Mouse (Mus musculus): ENCODE measurements around the gene Plcb4.

The Plcb4 gene

DNA sequence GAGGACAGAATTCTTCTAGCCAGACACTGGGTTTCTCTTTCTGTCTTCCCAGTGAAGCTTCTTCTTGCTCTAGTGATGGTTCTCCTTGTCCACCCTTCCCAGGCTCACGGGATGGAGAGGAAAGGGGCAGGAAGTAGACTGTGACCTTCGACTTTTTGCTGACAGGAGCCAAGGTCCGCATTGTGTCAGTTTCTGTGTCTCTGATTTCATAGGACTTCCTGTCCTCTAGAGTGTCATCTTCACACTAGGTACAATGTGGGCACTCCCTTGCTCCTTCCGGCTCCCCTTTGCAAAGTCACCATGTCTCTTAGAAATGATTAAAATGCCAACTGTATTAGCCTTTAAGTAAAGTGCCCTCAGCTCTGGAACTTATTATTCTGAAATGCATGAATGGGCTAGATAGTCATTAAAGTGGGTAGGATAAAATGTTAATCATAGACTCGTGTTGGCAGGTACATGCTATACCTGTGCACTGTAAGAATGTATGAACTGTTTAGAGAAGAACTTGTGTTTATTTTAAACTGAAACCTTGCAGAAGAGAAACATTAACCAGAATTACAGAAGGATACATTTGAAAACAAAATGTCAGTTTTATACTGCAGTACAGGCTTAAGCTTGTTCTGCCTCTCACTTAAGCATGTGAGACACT is 152.8 kb downstream of the Plcb4 start:
- DNase-seq (ENCODE audit: low spot score), result no peak

DNA sequence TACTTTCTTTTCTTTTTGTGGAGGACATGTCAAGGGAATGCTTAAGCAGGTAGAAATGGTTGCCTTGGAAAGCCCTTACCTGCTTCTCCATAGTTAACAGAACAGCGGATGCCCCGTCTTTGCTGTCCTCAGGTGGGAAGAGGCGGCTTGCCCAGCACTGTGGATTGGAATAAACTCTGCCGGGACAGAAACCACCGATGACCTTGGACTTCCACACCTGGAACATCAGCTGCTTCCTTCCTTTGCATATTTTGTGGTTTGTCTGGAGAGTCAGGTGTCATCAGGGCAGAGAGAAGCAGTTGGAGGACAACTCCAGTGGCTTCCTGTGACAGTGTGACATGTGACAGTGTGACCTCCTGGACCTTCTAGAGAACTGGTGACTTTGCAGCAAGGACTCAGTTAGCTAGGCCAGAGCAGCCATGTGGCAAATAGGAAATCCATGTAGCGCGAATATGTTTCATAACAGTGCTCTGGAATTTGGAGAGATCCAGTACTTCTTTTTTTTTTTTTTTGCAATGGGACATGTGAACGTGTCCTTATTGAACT is 154.0 kb downstream of the Plcb4 start:
- DNase-seq (ENCODE audit: low spot score), result no peak

DNA sequence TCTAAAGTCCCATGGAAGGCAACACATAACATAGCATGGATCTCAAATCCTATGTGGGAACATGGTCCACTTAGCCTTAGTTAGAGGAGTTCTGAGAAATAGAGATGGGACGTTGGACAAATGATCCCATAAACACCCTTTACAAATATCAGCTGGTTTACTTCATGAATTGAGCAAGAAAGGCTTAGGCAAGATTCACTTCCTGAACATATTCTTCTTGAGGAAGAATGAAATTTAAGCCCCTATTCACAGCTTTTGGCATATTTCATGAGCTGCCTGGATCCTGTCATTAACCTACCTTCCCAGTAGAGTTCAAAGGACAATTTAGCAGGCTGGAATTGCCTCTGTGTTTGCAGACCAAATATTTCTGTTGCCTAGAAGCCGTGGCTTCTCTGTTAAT is 161.9 kb downstream of the Plcb4 start:
- DNase-seq (ENCODE audit: low spot score), result no peak

DNA sequence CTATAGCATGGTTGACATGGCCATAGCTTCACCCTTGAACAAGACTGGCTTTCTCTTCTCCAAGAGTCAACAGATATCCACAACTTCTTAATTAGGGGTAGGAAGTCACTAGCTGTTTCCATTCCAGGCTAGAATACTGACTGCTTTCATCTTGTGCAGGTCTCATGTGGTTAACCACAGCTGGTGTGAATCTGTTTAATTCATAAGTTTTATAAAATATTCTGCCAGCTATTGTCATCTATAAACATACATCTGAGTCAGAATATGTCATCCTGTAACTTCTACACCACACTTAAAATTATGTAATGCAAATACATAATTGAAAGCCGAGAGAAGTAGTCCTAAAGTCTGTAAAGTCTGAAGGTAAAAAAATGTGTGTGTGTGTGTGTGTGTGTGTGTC is 164.9 kb downstream of the Plcb4 start:
- no peak for DNase-seq (ENCODE audit: low spot score)

DNA sequence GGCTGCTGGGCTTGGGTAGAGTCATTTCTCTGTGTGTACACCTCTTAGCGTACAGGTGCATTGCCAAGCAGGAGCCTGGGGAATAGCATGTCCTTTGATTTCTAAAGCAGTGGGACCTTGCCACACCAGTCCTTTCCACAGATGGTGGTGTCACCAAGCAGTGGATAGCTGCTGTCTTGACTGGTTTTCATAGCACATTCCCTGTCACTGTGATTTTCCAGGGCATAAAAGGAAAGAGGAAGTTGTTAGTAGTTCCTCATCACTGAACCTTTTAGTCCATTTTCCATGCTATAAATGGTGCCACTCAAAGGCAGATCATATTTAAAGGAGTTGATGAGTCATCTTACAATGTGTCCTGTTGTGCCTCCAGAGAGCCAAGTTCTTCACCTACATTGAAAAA is 165.9 kb downstream of the Plcb4 start:
- no peak for DNase-seq (ENCODE audit: low spot score)

DNA sequence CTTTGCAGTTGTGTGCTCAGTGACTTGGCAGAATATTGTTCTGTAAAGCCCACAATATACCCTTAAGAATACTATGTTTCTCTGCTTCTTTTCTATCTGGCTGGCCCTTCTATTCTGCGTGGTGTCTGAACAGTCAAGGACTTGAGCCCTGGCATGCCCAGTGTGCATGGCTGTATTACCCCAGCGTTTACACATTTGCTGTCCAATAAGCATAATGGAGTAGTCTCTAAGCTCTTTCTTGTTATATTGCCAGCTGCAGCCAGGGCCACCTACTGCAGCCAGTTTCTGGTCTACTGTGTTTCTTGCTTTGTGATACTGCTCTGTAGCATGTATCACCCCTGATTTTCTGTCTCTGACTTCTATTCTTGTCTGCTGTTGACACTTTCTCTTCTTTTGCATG is 166.8 kb downstream of the Plcb4 start:
- DNase-seq (ENCODE audit: low spot score), result no peak

DNA sequence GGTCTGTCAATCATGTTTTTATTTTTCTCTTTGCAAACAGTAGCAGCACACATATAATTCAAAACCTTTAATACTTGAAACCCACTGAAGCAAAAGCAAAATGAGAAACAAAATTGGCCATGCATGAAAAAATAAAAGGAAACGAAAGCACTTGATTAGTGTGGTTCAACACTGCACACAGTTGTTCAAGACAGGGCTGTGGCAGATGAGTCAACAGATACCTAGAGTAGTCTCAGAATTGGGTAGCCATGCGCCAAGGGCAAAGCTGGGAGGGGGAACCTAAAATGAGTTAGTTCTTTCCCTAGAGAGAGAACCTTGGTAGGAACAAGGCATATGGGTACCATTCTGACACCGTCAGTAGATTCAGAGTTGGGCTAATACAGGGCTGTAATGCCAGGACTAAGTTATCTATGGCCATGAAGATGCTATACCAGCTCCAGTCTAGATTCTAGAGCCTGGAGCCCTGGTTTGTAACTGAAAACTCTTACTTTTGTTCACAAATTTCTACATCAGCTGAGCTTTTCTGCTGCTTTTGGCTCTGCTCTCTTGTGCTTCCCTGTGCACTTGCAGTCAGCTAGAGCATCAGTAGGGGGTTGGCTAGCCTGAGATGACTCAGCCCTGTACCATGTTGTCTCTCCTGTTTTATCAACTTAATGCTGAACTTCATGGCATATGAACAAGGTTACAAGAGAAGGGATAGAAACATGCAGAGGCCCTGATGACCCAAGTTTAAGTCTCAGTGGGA is 168.0 kb downstream of the Plcb4 start:
- DNase-seq (ENCODE audit: low spot score), result no peak

DNA sequence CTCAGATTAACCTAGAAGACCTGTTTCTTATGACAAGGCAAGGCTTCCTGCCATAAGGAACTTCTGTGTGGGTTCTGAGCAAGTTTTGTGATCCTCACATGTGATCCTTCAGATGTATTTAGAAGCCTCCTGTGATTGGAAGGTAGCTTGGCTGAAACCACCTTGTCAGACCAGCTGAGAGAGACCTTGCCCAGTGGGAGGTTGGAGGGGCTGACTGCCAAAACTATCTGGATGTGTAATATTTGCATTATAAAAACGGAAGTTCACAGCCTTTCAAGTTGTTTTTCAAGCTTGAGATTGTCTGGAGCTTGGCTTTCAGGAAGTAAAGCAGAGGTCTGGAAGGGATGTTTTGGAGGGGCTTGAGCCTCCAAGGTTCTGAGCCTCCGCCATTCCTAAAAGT is 169.6 kb downstream of the Plcb4 start:
- DNase-seq (ENCODE audit: low spot score), result no peak

DNA sequence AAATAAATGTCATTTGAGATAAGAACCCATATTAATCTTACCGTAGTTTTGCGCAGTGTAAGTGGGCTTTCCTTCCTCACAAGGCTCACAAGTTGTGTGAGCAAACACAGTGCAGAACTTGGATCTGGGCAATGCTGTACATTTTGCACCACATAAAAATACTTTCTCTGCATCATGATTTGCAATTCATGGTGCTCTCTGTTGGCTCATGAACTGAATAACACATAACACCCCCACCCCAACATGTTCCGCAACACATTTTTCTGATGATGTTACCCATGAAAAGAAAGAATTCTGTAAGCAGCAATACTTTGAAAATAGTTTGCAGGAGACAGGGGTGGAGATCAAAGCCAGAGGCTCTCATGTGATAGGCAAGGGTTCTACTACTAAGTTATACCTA is 174.9 kb downstream of the Plcb4 start:
- no peak for DNase-seq (ENCODE audit: low spot score)

DNA sequence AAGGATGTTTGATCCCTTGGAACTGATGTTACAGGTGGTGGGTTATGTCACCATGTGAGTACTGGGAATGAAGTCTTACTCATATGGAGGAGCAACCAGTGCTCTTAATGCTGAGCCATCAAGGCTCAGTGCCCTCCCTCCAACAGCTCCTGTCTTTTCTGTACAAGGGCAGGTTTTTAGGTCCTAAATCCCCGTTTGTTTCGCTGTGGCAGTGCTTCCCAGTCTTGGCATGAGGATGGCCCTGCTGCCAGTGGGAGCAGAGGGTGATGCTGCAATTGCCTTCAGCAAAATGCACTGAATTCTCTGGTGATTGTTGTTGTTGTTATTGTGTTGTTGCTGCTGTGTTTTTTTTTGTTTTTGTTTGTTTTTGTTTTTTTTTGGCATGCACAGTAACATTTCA is 175.6 kb downstream of the Plcb4 start:
- no peak for DNase-seq (ENCODE audit: low spot score)

DNA sequence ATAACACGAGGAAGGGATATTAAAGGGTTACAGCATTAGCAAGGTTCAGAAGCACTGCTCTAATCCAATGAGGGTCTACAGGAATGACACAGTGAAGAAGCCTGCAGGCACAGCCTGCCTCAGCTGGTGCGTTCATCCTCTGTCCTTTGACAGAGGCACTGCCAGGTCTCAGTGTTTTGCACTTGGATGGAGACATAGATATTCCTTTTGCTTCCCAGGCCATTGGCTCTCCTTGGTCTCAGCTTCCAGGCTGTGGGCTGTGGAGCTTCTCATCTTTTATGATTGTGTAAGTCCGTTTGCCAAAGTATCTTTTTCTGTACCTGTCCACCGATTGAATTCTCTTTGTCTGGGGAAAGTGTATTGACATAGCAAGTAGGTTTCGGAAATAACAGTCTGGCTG is 177.1 kb downstream of the Plcb4 start:
- DNase-seq (ENCODE audit: low spot score), result no peak

DNA sequence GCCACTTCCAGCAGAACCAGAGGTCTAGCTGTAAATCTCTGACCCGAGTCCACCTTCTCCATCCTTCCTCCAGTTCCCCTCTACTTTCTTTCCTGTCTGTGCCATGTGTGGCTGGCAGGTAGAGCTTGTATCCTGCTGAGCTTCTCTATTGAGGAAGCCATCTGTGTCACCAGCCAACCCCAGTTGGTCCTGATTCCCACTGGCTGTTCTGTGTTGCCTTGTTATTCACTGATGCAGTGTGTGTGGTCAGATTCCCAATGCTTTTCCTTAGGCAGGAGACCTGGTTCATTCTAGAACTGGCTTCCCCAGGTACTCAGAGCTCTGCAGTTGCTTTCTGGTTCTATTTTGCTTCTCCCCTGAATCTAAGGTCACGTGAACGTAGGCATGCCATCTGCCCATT is 177.6 kb downstream of the Plcb4 start:
- DNase-seq (ENCODE audit: low spot score), result no peak

DNA sequence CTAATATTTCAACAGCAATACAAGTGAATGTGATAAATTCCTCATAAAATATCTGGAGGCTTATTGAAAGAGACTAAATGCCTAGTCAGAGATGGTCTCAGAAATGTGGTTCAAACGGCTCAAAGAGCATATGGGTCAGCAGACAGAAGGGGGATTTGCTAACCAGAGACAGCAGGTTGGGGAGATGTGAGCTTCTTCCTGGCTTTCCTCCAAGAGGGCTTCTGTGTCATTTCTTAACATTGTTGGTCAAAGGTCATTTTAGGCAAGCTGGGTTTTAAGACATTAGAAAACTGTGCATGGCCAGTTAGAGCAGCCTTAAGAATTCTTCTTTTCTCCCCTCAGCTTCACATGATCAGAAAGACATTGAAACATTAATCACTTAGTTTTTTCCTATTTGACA is 178.9 kb downstream of the Plcb4 start:
- DNase-seq (ENCODE audit: low spot score), result no peak

DNA sequence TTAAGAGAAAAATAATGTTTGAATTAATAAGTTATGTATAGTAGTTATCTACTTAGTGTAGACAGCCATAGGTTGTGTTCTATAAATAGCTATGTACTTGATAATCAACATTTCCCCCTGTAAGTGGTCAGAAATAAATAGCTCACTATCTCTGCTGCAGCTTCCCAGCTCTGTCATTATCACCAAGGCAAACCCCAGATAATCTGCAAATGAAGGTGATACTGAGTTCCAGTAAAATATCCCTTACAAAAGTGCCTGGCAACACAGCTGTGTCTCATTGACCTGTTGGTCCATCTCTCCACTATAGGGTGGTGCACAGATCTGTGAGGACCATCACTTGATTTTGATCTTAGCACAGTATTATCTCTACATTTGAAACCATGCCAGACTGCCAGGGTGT is 179.3 kb downstream of the Plcb4 start:
- no peak for DNase-seq (ENCODE audit: low spot score)

DNA sequence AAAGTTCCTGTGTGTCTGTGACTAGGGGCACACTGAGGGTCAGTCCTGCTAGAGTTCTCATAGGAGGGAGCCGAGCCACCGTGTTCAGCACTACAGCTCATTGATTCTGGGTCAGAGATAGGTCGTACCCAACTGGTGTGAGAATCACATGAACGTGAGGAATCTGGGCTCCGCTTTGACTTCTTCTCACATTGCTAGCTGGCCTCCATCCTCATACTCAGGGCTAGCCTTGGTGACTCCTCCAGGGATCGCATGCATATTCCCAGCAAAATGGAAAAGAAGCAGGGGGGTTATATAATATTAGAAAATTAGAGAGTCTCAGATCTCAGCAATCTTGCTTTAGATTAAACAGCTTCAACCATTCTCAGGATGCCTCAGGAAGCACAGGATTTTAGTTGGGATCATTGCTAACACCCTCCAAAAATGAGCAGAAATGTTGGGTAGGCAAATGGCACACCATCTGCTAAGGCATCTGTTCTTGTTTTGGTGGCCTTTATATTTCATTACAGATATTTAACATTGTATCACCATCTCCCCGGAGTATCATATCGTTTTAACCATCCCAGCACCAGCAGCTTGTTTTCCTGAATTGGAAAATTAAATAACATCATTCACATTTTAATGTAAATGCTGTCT is 180.0 kb downstream of the Plcb4 start:
- DNase-seq (ENCODE audit: low spot score), result no peak

DNA sequence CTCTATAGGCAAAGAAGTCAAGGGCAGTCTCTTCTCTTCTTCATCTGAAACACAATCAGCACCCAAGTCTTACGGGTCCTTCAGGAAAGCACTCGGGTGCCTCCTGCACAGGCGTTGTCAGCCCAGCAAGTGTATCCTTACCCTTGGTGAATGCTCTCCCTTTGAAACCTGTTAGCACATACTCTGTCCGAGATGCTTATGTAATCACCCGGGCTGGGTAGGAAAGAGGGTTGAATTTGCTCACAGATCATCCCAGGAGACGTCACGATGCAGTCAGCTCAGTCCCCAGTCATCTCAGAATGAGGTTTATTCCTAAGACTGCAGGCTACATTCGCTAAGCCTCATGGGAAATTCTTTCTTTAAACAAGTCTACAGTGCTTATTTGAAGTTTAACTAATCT is 184.9 kb downstream of the Plcb4 start:
- no peak for DNase-seq (ENCODE audit: low spot score)

DNA sequence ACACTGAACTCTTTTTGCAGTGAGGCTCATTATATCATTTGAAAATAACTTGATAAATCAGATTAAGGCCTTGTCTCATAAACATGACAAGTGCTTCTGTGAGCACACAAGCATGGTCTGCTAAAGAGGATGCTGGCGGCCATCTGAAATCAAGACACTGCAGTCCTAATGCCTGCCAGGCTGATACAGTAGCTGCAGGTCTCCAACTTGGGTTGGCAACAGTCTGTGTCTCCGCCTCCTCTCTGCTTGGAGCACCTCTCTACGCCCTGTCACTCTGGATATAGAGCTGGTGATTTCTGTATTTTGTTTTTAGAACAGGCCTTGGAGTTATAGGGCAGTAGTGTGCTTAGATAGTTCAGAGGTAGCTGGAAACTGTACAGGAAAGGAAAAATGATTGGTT is 188.1 kb downstream of the Plcb4 start:
- DNase-seq (ENCODE audit: low spot score), result no peak

DNA sequence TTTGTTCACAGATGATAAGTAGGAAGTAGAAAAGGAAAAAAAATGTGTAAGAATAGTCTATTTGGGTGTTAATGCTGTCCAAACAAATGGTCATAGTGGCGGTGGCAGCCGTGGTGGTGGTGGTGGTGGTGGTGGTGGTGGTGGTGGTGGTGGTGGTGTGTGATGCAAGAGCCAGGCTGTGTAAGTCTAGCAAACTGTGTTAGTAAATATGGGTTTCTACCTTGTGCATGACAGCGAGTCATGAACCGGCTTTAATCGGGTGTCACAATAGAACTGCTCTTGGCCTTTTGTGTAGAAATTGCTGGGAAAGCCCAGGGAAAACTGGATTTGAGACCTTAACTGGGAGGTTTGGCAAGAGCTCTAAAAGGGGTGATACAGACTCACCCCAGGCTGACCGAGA is 188.9 kb downstream of the Plcb4 start:
- DNase-seq (ENCODE audit: low spot score), result no peak

DNA sequence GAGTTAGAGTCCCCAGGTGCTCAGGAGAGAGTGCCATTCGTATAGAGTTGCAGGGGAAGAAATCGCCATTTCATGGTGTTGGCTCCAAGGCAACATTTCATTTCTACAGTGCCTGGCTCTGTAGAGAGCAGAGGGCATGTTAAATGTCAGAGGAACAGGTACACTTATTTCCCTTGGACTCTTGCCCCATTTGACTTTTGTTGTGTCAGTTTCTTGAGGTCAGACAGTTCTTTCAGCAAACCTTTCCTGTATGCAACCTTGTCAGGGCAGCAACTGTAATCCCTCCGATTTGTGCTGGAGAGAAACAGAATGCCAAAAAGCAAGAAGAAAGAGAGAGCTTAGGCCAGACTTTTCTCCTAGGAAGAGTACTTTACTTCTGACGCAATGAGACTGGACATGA is 189.4 kb downstream of the Plcb4 start:
- DNase-seq (ENCODE audit: low spot score), result no peak

DNA sequence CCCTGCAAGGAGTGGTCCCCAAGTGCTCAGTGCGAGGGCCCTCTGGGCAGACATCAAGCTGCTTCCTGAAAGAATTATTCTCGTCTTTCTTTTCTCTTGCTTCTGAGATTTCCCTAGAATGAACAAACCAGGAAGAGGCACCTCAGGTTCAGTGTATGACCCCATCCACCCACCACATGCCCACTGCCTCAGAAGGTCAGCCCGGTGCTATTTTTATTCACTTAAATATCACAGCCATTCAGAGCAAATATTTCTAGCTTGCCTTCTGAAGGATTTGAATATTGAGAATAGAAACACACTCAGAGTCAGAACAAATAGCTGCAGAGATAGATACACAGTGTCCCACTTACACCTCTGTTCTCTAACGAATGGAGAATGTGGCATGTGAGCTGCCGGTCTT is 193.2 kb downstream of the Plcb4 start:
- DNase-seq (ENCODE audit: low spot score), result no peak

DNA sequence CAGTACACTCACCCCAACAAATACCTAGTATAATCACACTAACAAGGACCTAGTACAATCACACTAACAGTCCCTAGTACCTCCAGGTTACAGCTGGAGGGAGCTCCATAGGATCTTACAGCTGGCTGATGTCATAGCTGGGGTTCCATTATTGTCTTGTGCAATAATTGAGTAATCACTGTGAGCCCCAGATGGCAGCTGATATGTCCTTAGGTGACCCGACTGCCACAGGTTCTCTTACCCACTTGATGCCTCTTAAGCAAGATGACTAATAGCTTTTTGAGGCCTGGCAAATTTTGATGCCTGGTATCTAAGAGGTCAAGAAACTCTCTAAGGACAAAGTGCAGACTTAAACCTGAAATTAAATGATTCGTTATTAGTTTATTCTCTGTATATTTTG is 194.3 kb downstream of the Plcb4 start:
- no peak for DNase-seq (ENCODE audit: low spot score)

DNA sequence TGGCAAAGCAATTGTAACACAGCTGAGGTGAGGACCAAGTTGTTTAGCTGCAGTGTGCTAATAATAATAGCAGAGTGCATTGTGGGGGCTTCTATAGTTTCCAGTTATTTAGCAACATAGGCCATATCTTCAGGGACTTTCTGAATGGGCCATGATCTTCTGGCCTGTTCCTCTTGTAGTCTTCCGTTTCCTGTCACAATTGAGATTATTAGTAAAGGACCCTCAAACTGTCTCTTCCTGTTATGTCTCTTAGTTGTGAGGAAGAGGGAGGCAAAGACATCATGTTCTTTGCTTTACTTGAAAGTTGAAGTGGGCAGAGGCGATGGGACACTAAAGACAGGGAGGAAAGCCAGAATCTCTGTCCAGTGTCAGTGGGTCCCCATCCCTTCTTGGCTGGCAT is 195.2 kb downstream of the Plcb4 start:
- DNase-seq (ENCODE audit: low spot score), result no peak

DNA sequence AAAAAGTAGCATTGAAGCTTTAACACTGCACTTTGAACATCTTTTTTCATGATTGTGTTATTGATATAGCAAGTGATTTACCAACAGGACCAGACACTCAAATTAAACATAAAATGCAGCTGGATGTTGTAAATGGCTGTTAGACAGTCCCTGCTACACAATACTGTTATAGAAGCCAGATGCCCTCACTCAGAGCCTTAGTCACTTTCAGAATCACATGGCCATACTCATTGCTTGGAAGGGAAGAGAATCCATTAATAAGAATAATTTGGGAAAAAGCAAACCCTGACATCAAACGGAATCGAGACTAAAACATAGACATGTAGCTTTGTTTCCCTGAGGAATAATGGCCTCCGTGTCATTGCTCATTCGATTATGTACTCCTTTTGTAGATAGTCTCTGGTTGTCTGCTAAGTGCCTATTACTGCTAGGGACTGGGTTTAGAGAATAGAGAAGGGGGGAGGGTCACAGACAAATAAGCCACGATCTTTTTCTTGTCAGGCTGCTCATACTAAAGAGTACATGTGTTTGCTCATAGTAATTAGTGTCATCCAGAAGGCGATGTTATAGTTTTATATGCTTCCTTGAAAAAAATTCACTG is 197.2 kb downstream of the Plcb4 start:
- DNase-seq (ENCODE audit: low spot score), result no peak
